Mouse (Mus musculus): Measurements from ENCODE around the gene Phf3. TPM values are rescaled to one million over a fixed set of nuclear protein-coding genes. Genes with fewer than 3 reads are reported as not detected.
"Not testable (repeated sequence)": the region's sequence is repeated elsewhere in the genome, so short reads cannot be mapped to it uniquely, and the experiment has no call there.

Phf3 gene
- polyA plus RNA-seq (2014; fragmentation: Nextera tagmentation; extraction: Ambion mirVana) = 36.4 and 42.4 TPM in 2 replicates

DNA sequence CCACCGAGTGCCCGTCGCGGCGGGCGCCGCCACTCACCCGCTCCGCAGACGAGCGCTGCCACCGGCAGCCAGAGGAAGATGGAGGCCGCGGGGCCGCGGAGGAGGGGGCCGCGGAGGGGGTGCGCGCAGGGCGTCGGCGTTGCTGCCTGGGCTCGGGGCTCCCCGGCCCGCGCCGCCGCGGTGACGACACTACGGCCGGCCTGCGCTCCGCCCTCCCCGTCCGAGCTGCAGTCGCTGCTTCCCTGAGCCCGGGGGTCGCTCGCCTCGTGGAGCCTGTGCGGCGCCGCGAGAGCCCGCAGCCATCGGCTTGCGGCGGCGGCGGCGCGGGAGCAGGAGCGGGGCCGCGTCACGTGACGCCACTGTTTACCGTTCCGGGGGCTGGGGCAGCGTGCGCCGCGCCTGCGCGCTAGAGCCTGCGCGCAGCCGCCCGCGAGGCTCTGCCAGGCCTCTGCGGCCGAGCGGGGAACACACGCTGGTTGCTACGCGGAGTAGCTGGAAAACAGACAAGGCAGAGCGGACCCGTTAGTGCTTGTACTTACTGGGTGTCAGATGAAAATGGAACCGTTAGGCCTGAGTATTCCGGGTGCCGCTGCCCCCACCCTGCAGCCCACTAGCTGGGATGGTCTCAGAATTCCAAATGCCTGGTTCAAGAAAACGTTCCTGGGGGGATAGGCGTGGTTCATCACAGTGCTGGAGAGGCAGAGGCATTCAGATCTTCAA lies at the start of gene Phf3:
Gene Phf3 (minus strand): TSS at position 381 of the 720 bp plus-strand sequence.
- peaks cover 9% of the 10 kb centered on the region; the same call in 1 of the 2 replicates for H3K4me1 ChIP-seq (ENCODE audit: control insufficient read depth, insufficient read depth, low read length)
- peak within 1 kb of the TSS; percentile 97 for H3K9ac ChIP-seq (ENCODE audit: low read length)
- DNase-seq (ENCODE audit: low spot score) = peak; percentile 95
- H3K4me3 ChIP-seq (ENCODE audit: low read depth, low read length) = peak within 1 kb of the TSS; percentile 77
- peak within 1 kb of the TSS; percentile 55 for H3K4me2 ChIP-seq (ENCODE audit: low read depth)
- no peaks in the 10 kb centered on the region for H3K9me3 ChIP-seq (ENCODE audit: control insufficient read depth, low read length)
- H3K27ac ChIP-seq (ENCODE audit: low read depth, low read length) = peak within 1 kb of the TSS; percentile 99
- under 1% methylated on average over 58 of the region's 85 CpGs for WGBS
- H3K27me3 ChIP-seq (ENCODE audit: control insufficient read depth, insufficient read depth, low read length) = no peaks in the 10 kb centered on the region
- peak; percentile 92 for ATAC-seq (ENCODE audit: insufficient read depth, low FRiP score, low TSS enrichment)
- H3K36me3 ChIP-seq (ENCODE audit: control insufficient read depth, insufficient read depth, low read length) = no peaks in the 10 kb centered on the region

DNA sequence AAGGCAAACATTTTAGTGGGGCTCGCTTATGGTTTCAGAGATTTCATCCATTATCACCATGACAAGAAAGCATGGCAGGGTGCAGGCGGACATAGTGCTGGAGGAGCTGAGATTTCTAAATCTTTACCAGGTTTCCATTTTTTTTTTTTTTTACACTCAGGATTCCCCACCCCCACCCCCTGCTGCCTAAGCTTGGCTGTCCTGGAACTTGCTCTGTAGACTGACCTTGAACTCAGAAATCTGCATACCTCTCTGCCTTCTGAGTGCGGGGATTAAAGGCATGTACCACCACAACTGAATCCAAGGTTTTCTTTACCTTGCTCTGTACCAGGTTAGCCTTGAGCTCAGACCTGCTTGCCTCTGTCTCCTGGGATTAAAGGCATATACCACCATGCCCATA lies 48.5 kb upstream of the Phf3 start:
- ATAC-seq (ENCODE audit: insufficient read depth, low FRiP score, low TSS enrichment) = no peak
- peaks cover 6% of the 10 kb centered on the region for H3K9me3 ChIP-seq (ENCODE audit: control insufficient read depth, low read length)
- WGBS = 95% methylated on average over 3 of the region's 3 CpGs
- DNase-seq (ENCODE audit: low spot score) = no peak
- H3K9ac ChIP-seq (ENCODE audit: low read length) = no peak overlapping the region
- H3K36me3 ChIP-seq (ENCODE audit: control insufficient read depth, insufficient read depth, low read length) = no peaks in the 10 kb centered on the region
- no peak overlapping the region for H3K4me2 ChIP-seq (ENCODE audit: low read depth)
- no peaks in the 10 kb centered on the region for H3K4me1 ChIP-seq (ENCODE audit: control insufficient read depth, insufficient read depth, low read length)
- H3K27me3 ChIP-seq (ENCODE audit: control insufficient read depth, insufficient read depth, low read length) = no peaks in the 10 kb centered on the region
- H3K4me3 ChIP-seq (ENCODE audit: low read depth, low read length) = no peak overlapping the region
- H3K27ac ChIP-seq (ENCODE audit: low read depth, low read length) = no peak overlapping the region

DNA sequence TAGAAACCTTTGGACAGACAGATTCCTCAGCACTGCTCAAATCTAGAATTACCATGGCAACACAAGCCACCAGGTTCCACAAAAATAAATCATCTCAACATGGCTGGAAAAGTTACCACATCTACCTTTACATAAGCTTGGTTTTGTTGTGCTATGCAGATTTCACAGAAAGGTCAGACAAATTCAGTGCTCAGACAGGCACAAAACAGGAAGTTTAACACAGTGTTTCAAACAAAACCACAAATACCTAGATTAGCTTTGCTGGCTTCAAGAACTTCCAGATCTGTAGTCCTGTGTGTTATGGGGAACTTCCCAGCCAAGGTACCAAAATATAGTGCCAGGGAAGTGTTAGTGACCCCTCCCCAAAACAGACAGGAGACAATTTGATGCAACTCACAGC lies 47.5 kb upstream of the Phf3 start:
- H3K4me2 ChIP-seq (ENCODE audit: low read depth) = no peak overlapping the region
- no peak overlapping the region for H3K4me3 ChIP-seq (ENCODE audit: low read depth, low read length)
- H3K4me1 ChIP-seq (ENCODE audit: control insufficient read depth, insufficient read depth, low read length) = no peaks in the 10 kb centered on the region
- H3K9me3 ChIP-seq (ENCODE audit: control insufficient read depth, low read length) = peaks cover 6% of the 10 kb centered on the region
- DNase-seq (ENCODE audit: low spot score) (no peak), ATAC-seq (ENCODE audit: insufficient read depth, low FRiP score, low TSS enrichment) (no peak)
- H3K27ac ChIP-seq (ENCODE audit: low read depth, low read length) = no peak overlapping the region
- no peaks in the 10 kb centered on the region for H3K36me3 ChIP-seq (ENCODE audit: control insufficient read depth, insufficient read depth, low read length)
- H3K27me3 ChIP-seq (ENCODE audit: control insufficient read depth, insufficient read depth, low read length) = no peaks in the 10 kb centered on the region
- no peak overlapping the region for H3K9ac ChIP-seq (ENCODE audit: low read length)

DNA sequence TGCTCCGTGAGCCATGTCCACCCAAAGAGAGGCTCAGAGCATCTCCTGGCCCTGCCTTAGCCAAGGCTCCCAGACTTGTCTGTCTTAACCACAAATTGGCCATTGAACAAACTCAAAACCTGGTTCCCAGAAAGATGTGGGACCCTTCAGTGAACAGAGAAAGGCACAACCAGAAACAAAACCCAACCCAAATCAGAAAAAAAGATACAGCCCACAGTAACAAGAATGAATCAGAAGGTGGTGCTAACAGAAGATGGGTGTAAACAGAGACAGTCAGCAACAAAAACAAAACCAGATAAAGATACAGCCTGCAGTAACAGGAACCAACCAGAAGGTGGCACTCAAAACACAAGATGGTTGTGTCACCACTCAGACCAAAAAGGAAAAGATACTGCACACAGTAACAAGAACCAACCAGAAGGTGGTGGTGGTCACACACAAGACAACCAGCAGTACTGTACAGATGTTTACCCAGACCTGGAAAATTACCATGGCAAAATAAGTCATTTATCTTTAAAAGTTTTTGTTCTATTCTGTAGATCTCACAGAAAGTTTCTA lies 47.0 kb upstream of the Phf3 start:
- Histone ChIP-seq H3K4me1 (ENCODE audit: control insufficient read depth, insufficient read depth, low read length) (no peaks in the 10 kb centered on the region), H3K4me2 (ENCODE audit: low read depth) (no peak overlapping the region), H3K9me3 (ENCODE audit: control insufficient read depth, low read length) (peaks cover 6% of the 10 kb centered on the region), H3K27me3 (ENCODE audit: control insufficient read depth, insufficient read depth, low read length) (no peaks in the 10 kb centered on the region), H3K27ac (ENCODE audit: low read depth, low read length) (no peak overlapping the region), H3K36me3 (ENCODE audit: control insufficient read depth, insufficient read depth, low read length) (no peaks in the 10 kb centered on the region), H3K4me3 (ENCODE audit: low read depth, low read length) (no peak overlapping the region), H3K9ac (ENCODE audit: low read length) (no peak overlapping the region)
- WGBS = 100% methylated on average over 1 of the region's 1 CpGs
- no peak for DNase-seq (ENCODE audit: low spot score)
- ATAC-seq (ENCODE audit: insufficient read depth, low FRiP score, low TSS enrichment) = no peak

DNA sequence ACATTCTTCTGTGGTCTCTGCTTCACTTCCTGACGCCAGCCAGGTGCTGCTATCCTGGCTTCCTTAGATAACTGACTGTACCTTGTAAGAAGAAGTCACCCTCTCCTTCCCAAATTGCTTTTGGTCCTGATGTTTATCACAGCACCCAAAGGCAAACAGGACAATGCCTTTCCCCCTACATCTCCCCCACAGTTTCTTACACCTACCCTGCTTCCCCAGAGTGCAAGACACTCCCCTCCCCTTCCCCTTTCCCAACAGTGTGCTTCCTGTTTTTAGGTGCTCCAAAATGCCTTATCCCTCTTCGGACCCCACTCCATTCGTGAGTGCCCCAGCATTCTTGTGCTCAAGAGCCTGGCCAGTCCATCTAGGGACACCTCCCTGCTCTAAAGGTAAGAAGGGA lies 36.5 kb upstream of the Phf3 start:
- Histone ChIP-seq H3K9me3 (ENCODE audit: control insufficient read depth, low read length) (no peaks in the 10 kb centered on the region), H3K36me3 (ENCODE audit: control insufficient read depth, insufficient read depth, low read length) (no peaks in the 10 kb centered on the region), H3K4me3 (ENCODE audit: low read depth, low read length) (no peak overlapping the region), H3K4me2 (ENCODE audit: low read depth) (no peak overlapping the region), H3K27me3 (ENCODE audit: control insufficient read depth, insufficient read depth, low read length) (no peaks in the 10 kb centered on the region), H3K9ac (ENCODE audit: low read length) (no peak overlapping the region), H3K4me1 (ENCODE audit: control insufficient read depth, insufficient read depth, low read length) (no peaks in the 10 kb centered on the region), H3K27ac (ENCODE audit: low read depth, low read length) (no peak overlapping the region)
- ATAC-seq (ENCODE audit: insufficient read depth, low FRiP score, low TSS enrichment) (no peak), DNase-seq (ENCODE audit: low spot score) (no peak)
- 73% methylated on average over 3 of the region's 3 CpGs for WGBS

DNA sequence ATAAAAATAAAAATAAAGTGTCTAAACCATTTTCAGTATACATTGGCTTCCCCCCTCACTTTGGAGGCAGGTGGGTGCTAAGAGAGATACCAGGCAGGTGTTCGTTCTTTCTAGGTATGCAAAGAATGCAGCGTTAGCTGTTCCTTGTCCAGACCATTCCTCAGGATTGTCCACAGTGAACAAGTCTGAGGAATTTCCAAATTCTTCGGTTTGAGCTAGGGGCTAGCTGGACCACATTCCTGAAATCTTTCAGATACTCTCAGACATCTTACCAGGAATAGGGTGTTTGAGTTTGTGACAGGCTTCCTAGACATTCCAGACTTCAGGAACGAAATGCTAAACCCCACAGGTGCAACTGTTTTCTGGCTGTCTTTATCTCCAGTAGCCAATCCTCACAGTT lies 35.1 kb upstream of the Phf3 start:
- Histone ChIP-seq H3K4me2 (ENCODE audit: low read depth) (no peak overlapping the region), H3K9ac (ENCODE audit: low read length) (no peak overlapping the region), H3K9me3 (ENCODE audit: control insufficient read depth, low read length) (no peaks in the 10 kb centered on the region), H3K27ac (ENCODE audit: low read depth, low read length) (no peak overlapping the region), H3K4me1 (ENCODE audit: control insufficient read depth, insufficient read depth, low read length) (no peaks in the 10 kb centered on the region), H3K4me3 (ENCODE audit: low read depth, low read length) (no peak overlapping the region), H3K36me3 (ENCODE audit: control insufficient read depth, insufficient read depth, low read length) (no peaks in the 10 kb centered on the region), H3K27me3 (ENCODE audit: control insufficient read depth, insufficient read depth, low read length) (no peaks in the 10 kb centered on the region)
- ATAC-seq (ENCODE audit: insufficient read depth, low FRiP score, low TSS enrichment) (no peak), DNase-seq (ENCODE audit: low spot score) (no peak)
- 84% methylated on average over 4 of the region's 4 CpGs for WGBS

DNA sequence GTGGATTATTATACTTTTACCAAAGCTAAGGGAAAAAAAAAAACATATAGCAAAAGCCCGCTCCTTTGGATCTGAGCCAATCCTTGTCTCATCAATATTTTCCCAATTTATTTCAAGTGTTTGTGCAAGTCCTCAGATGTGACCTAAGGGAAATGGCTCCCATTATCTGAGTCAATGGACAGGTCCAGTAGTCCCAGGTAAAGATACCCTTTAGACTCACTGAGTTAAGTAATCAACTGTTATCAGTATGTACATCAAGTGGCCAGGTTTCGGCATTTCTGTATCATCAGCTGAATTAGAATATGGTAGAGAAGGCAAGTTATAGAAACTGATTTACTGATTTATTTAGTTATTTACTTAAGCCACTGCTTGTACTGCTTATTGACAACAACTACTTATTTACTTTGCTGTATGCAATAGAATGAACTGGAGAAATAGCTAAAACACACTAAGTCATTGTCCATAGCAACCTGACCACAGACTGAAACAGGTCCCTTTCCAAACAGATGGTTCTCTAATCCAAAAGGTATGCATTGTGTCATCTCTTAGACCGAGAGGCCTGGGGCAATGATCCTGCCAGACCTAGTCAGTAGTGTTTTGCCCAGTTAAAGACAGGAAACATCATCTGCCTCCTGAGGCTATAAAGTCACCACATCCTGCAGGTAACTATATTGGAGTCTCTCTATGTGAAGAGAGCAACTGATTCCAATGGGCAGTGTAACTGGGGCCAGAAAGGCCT lies 29.9 kb upstream of the Phf3 start:
- 92% methylated on average over 3 of the region's 3 CpGs for WGBS
- Histone ChIP-seq H3K36me3 (ENCODE audit: control insufficient read depth, insufficient read depth, low read length) (no peaks in the 10 kb centered on the region), H3K27me3 (ENCODE audit: control insufficient read depth, insufficient read depth, low read length) (no peaks in the 10 kb centered on the region), H3K4me3 (ENCODE audit: low read depth, low read length) (no peak overlapping the region), H3K4me2 (ENCODE audit: low read depth) (no peak overlapping the region), H3K27ac (ENCODE audit: low read depth, low read length) (no peak overlapping the region), H3K4me1 (ENCODE audit: control insufficient read depth, insufficient read depth, low read length) (no peaks in the 10 kb centered on the region), H3K9me3 (ENCODE audit: control insufficient read depth, low read length) (no peaks in the 10 kb centered on the region), H3K9ac (ENCODE audit: low read length) (no peak overlapping the region)
- ATAC-seq (ENCODE audit: insufficient read depth, low FRiP score, low TSS enrichment) = no peak
- no peak for DNase-seq (ENCODE audit: low spot score)

DNA sequence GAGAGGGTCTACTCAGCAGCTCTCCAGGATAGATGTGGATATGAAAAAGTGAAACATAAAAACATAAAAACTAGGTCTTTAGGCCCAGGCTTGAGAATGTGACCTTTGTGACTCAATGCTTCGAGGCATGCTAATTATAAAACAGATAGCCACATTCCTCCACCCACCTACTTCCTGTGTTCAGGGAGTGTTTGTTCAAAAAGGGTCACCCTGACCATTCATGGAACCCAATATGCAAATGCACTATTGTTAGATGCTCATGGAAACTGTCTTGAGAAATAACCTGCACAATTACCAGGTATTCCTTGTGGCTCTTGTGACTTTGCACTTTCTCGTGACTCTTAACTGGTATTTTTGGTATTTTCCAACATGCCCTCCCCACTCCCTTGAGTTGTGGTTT lies 25.0 kb upstream of the Phf3 start:
- 90% methylated on average over 2 of the region's 2 CpGs for WGBS
- no peak overlapping the region for H3K9ac ChIP-seq (ENCODE audit: low read length)
- no peaks in the 10 kb centered on the region for H3K36me3 ChIP-seq (ENCODE audit: control insufficient read depth, insufficient read depth, low read length)
- H3K4me2 ChIP-seq (ENCODE audit: low read depth) = no peak overlapping the region
- H3K4me3 ChIP-seq (ENCODE audit: low read depth, low read length) = no peak overlapping the region
- ATAC-seq (ENCODE audit: insufficient read depth, low FRiP score, low TSS enrichment) (no peak), DNase-seq (ENCODE audit: low spot score) (no peak)
- no peaks in the 10 kb centered on the region for H3K27me3 ChIP-seq (ENCODE audit: control insufficient read depth, insufficient read depth, low read length)
- no peaks in the 10 kb centered on the region for H3K9me3 ChIP-seq (ENCODE audit: control insufficient read depth, low read length)
- H3K4me1 ChIP-seq (ENCODE audit: control insufficient read depth, insufficient read depth, low read length) = no peaks in the 10 kb centered on the region
- no peak overlapping the region for H3K27ac ChIP-seq (ENCODE audit: low read depth, low read length)

DNA sequence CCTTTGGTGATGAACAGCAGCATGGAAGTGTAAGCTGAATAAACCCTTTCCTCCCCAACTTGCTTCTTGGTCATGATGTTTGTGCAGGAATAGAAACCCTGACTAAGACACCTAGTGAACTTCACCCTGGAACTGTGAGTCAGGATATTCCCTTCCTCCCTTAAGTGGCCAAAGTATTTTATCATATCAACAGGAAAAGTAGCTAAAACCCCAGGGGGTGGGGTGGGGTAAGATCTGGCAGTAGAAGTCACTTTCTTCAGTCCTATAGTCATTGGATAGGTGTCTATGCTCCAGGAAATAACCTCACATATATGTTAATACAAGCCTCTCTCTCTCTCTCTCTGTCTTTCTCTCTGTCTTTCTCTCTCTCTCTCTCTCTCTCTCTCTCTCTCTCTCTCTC lies 21.6 kb upstream of the Phf3 start:
- H3K4me2 ChIP-seq (ENCODE audit: low read depth); H3K9me3 ChIP-seq (ENCODE audit: control insufficient read depth, low read length); H3K4me1 ChIP-seq (ENCODE audit: control insufficient read depth, insufficient read depth, low read length); H3K27me3 ChIP-seq (ENCODE audit: control insufficient read depth, insufficient read depth, low read length); H3K4me3 ChIP-seq (ENCODE audit: low read depth, low read length); H3K36me3 ChIP-seq (ENCODE audit: control insufficient read depth, insufficient read depth, low read length); H3K9ac ChIP-seq (ENCODE audit: low read length); H3K27ac ChIP-seq (ENCODE audit: low read depth, low read length); ATAC-seq (ENCODE audit: insufficient read depth, low FRiP score, low TSS enrichment); DNase-seq (ENCODE audit: low spot score): not testable (repeated sequence)
